Mouse (Mus musculus) heart, postnatal 0 days (tissue): ENCODE measurements around the gene Ppp1r14a.

Experiments
- CTCF ChIP-seq: IDR thresholded peaks from 2 replicates; pipeline ENCODE4 v1.5.1; 2016; ENCODE audit warnings: antibody characterized with exemption, control low read depth, low read depth
- EP300 ChIP-seq: IDR thresholded peaks from 2 replicates; pipeline ENCODE4 v1.6.1; 2016; ENCODE audit warnings: antibody characterized with exemption, low read depth

GRCm38 (mm10) chr7:29265636-29266035 lies 23.5 kb upstream of the Ppp1r14a start:
- TF ChIP-seq CTCF, result no peak
- no peak for TF ChIP-seq EP300
